Mouse (Mus musculus): Measurements from ENCODE around the gene Pakap. TPM values are rescaled to one million over a fixed set of nuclear protein-coding genes. Genes with fewer than 3 reads are reported as not detected.
"Not testable (repeated sequence)": the region's sequence is repeated elsewhere in the genome, so short reads cannot be mapped to it uniquely, and the experiment has no call there.

Pakap gene
- polyA plus RNA-seq, 1 experiment: not detected

DNA sequence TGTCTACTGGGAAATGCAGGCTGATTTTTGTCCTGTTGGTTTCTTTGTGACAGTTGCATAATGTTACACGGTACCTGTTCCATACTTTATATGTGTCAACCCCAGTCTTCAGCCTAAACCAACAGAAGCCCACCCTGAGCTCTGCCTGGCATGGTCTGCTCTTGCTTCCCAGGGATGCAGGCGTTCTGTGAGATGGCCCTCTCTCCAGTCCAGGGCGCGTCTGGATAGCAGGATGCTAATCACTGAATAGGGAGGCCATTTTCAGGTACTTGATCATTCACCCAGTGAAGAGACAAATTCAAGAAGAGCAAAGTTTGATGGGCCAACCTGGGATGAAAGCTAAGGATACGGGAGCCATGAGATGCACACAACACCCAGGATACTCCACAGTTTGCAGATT, 311.2 kb downstream of the Pakap start:
- H3K27me3 ChIP-seq (ENCODE audit: control insufficient read depth): no peaks in the 10 kb centered on the region
- no peaks in the 10 kb centered on the region for H3K36me3 ChIP-seq (ENCODE audit: control insufficient read depth)
- H3K9me3 ChIP-seq (ENCODE audit: control insufficient read depth, low read length): 0 out of 2 replicates have a peak, but pooled peaks cover 4% of the 10 kb centered on the region
- no peak overlapping the region for H3K4me3 ChIP-seq (replicated peaks)
- H3K4me1 ChIP-seq (ENCODE audit: control insufficient read depth): no peaks in the 10 kb centered on the region
- TF ChIP-seq TAL1 (IDR thresholded peaks at IDR 0.05; ENCODE audit: low read length) (no peak), GATA1 (IDR thresholded peaks at IDR 0.05; ENCODE audit: low read length) (no peak)

DNA sequence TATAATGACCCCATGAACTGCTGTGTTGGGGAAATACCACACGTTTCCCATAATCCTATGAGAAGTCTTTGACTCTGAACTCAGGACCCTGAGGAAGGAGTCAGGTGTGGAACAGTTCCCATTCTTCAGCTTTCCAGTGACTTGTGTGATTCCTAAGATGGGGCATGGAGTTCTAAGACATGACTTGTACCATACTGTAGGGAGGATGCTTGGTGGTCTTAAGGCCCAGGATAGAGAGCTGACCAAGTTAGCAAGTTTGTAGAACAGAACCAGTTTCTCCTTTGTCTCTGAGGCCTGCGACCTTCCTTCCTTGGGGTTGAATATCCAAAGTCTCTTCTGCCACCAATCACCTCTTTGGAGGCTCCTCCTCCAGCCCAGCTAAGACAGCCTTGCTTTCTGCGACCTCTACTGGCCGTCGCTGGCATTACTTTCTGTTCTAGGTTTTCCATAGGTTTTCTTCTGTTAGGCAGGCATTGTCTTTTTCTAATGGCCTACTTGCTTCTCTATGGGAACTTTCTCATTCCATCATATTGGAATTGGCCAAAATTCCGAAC, 311.9 kb downstream of the Pakap start:
- no peak for TF ChIP-seq GATA1 (IDR thresholded peaks at IDR 0.05; ENCODE audit: low read length)
- TF ChIP-seq TAL1 (IDR thresholded peaks at IDR 0.05; ENCODE audit: low read length): no peak
- H3K27me3 ChIP-seq (ENCODE audit: control insufficient read depth): no peaks in the 10 kb centered on the region
- H3K4me1 ChIP-seq (ENCODE audit: control insufficient read depth): no peaks in the 10 kb centered on the region
- H3K9me3 ChIP-seq (ENCODE audit: control insufficient read depth, low read length): 0 out of 2 replicates have a peak, but pooled peaks cover 4% of the 10 kb centered on the region
- no peaks in the 10 kb centered on the region for H3K36me3 ChIP-seq (ENCODE audit: control insufficient read depth)
- H3K4me3 ChIP-seq (replicated peaks): no peak overlapping the region

DNA sequence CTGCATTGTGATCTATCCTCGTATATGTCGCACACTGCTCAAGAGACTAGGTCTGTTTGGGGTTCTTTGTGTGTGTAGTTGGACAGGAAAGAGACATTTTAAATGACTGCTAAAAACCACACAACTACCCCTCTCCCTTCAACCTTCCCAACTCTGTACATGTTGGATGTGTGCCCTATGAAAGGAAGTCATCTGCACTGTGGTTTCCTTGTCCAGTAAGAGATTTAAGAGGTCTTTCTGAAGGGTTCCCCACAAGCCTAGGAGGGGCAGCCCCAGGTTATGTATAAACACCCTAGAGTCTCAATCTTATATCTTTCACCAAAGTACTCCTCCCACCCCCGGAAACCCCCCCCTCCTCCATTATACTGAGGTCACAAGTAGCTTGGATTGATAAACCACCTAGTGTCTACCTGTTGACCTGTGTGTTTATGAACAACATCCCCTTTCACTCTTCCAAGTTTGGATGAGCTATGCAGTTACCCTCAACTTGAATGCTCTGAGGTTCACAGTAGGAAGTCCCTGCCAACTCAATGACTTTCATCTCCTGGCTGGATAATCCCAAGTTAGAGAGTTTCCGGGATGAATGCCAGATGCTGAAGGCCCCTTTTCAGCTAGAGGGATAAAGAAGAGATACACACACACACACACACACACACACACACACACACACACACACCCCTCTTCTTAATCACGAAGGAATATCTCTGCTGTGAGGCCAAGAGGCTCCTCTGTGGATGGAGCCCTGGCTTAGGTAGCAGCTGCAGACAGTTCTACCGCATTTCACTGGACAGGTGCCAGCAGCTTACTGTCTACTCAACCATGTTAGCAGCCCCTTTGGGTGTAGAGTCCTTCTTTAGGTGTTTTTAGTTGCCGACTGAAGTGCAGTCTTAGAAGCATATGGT, 315.8 kb downstream of the Pakap start:
- Histone ChIP-seq H3K9me3 (ENCODE audit: control insufficient read depth, low read length) (0 out of 2 replicates have a peak, but pooled peaks cover 4% of the 10 kb centered on the region), H3K4me1 (ENCODE audit: control insufficient read depth) (no peaks in the 10 kb centered on the region), H3K4me3 (replicated peaks) (no peak overlapping the region), H3K27me3 (ENCODE audit: control insufficient read depth) (no peaks in the 10 kb centered on the region), H3K36me3 (ENCODE audit: control insufficient read depth) (no peaks in the 10 kb centered on the region)
- TF ChIP-seq TAL1 (IDR thresholded peaks at IDR 0.05; ENCODE audit: low read length) (no peak), GATA1 (IDR thresholded peaks at IDR 0.05; ENCODE audit: low read length) (no peak)

DNA sequence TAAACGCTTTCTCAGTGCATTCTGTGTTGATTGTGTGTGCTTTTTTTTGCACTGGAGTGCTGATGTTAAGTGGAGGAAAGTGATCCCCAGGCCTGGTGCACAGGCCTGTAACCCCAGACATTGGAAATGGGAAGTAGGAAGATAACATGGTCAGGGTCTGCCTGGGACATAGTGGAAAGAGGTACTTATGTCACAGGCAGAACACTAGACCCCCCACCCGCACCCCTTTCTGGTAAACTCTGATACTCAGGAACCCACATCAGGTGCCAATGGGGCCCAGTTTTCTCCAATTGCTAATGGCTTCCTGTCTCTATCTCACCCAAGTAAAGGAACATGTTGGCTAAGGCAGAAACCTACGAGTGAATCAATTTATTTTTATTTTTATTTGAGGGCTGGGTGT, 316.5 kb downstream of the Pakap start:
- no peak overlapping the region for H3K4me3 ChIP-seq (replicated peaks)
- TF ChIP-seq TAL1 (IDR thresholded peaks at IDR 0.05; ENCODE audit: low read length): no peak
- no peak for TF ChIP-seq GATA1 (IDR thresholded peaks at IDR 0.05; ENCODE audit: low read length)
- H3K27me3 ChIP-seq (ENCODE audit: control insufficient read depth): no peaks in the 10 kb centered on the region
- no peaks in the 10 kb centered on the region for H3K4me1 ChIP-seq (ENCODE audit: control insufficient read depth)
- 0 out of 2 replicates have a peak, but pooled peaks cover 4% of the 10 kb centered on the region for H3K9me3 ChIP-seq (ENCODE audit: control insufficient read depth, low read length)
- H3K36me3 ChIP-seq (ENCODE audit: control insufficient read depth): no peaks in the 10 kb centered on the region

- no peak for TF ChIP-seq GATA1 (IDR thresholded peaks at IDR 0.05; ENCODE audit: low read length)
- TF ChIP-seq TAL1 (IDR thresholded peaks at IDR 0.05; ENCODE audit: low read length): no peak
- Histone ChIP-seq H3K9me3 (ENCODE audit: control insufficient read depth, low read length) (0 out of 2 replicates have a peak, but pooled peaks cover 4% of the 10 kb centered on the region), H3K36me3 (ENCODE audit: control insufficient read depth) (no peaks in the 10 kb centered on the region), H3K27me3 (ENCODE audit: control insufficient read depth) (no peaks in the 10 kb centered on the region), H3K4me3 (replicated peaks) (no peak overlapping the region), H3K4me1 (ENCODE audit: control insufficient read depth) (no peaks in the 10 kb centered on the region)
Observed at GRCm38 (mm10) chr4:57885186-57885585, 317.2 kb downstream of the Pakap start.

DNA sequence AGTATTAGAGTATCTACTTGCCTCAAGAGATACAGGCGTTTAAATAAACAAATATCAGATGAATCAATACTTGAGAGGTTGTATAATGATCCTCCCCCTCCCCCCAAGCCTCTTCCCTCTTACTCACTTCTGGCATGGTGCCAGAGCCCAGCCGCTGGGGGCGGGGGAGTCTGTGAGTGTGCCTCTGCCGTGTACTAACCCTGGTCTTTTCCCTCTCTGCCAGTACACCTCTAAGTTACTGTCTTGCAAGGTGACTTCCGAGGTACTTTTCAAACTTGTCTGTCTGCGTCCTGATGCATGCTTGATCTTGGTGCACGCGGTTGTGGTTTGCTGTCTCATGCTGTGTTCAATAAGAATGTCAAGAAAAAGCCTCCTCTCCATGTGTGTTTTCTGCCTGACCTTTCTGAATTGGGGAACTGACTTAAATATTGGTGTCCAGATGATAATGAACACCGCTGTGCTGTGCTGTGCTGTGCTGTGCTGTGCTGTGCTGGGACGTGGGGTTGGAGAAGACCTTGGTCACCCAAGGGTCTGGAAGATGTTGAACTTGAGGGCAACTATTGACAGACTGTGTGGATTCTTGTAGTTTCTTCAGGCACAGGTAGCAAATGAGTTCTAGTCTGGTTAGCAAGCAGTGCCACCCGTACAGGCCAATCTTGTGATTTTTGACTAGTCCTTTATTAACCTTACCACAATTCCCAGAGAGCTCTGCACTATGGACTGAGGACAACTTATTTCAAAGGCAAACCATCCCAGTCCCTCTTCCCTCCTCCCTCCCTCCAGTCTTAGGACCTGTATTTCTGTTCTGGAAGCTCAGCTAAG, 318.3 kb downstream of the Pakap start:
- H3K4me3 ChIP-seq (replicated peaks): no peak overlapping the region
- no peak for TF ChIP-seq GATA1 (IDR thresholded peaks at IDR 0.05; ENCODE audit: low read length)
- TF ChIP-seq TAL1 (IDR thresholded peaks at IDR 0.05; ENCODE audit: low read length): no peak

GRCm38 (mm10) chr4:57886888-57887230, 318.9 kb downstream of the Pakap start:
- Histone ChIP-seq H3K4me1 (ENCODE audit: control insufficient read depth) (no peaks in the 10 kb centered on the region), H3K4me3 (replicated peaks) (no peak overlapping the region), H3K36me3 (ENCODE audit: control insufficient read depth) (no peaks in the 10 kb centered on the region), H3K9me3 (ENCODE audit: control insufficient read depth, low read length) (0 out of 2 replicates have a peak, but pooled peaks cover 4% of the 10 kb centered on the region), H3K27me3 (ENCODE audit: control insufficient read depth) (no peaks in the 10 kb centered on the region)
- no peak for TF ChIP-seq TAL1 (IDR thresholded peaks at IDR 0.05; ENCODE audit: low read length)
- TF ChIP-seq GATA1 (IDR thresholded peaks at IDR 0.05; ENCODE audit: low read length): no peak

More for the DNA sequence above, 318.3 kb downstream of the Pakap start:
- Histone ChIP-seq H3K4me1 (ENCODE audit: control insufficient read depth) (no peaks in the 10 kb centered on the region), H3K27me3 (ENCODE audit: control insufficient read depth) (no peaks in the 10 kb centered on the region), H3K36me3 (ENCODE audit: control insufficient read depth) (no peaks in the 10 kb centered on the region), H3K9me3 (ENCODE audit: control insufficient read depth, low read length) (0 out of 2 replicates have a peak, but pooled peaks cover 4% of the 10 kb centered on the region)

- TF ChIP-seq GATA1 (IDR thresholded peaks at IDR 0.05; ENCODE audit: low read length): no peak
- TF ChIP-seq TAL1 (IDR thresholded peaks at IDR 0.05; ENCODE audit: low read length): no peak
- H3K36me3 ChIP-seq (ENCODE audit: control insufficient read depth): no peaks in the 10 kb centered on the region
- no peak overlapping the region for H3K4me3 ChIP-seq (replicated peaks)
- H3K9me3 ChIP-seq (ENCODE audit: control insufficient read depth, low read length): no peaks in the 10 kb centered on the region
- no peaks in the 10 kb centered on the region for H3K27me3 ChIP-seq (ENCODE audit: control insufficient read depth)
- H3K4me1 ChIP-seq (ENCODE audit: control insufficient read depth): no peaks in the 10 kb centered on the region
Observed at GRCm38 (mm10) chr4:57888246-57888645, 320.3 kb downstream of the Pakap start.

DNA sequence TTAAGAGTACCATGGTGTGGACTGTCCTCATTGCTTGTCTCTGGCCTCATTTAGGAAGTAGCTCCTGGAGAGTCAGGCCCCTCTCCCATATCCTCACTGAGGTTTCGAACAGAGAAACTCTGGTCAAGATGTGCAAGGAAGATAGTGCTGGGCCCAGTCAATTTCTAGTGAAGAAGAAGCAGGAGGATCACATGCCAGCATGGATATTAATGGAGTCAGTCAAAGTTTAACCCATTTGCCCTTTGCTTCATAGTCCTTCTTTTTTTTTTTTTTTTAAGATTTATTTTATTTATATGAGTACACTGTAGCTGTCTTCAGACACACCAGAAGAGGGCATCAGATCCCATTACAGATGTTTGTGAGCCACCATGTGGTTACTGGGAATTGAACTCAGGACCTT, 321.0 kb downstream of the Pakap start:
- not testable (repeated sequence) for H3K9me3 ChIP-seq (ENCODE audit: control insufficient read depth, low read length); H3K4me1 ChIP-seq (ENCODE audit: control insufficient read depth); H3K36me3 ChIP-seq (ENCODE audit: control insufficient read depth)

More for the DNA sequence above, 321.0 kb downstream of the Pakap start:
- not testable (repeated sequence) for H3K4me3 ChIP-seq (replicated peaks); H3K27me3 ChIP-seq (ENCODE audit: control insufficient read depth)

Measured in erythroblast, embryonic 14.5 days (primary cell).